Comparison of ENCODE assay signal across 24 mouse cellular contexts in the genomic region with DNA sequence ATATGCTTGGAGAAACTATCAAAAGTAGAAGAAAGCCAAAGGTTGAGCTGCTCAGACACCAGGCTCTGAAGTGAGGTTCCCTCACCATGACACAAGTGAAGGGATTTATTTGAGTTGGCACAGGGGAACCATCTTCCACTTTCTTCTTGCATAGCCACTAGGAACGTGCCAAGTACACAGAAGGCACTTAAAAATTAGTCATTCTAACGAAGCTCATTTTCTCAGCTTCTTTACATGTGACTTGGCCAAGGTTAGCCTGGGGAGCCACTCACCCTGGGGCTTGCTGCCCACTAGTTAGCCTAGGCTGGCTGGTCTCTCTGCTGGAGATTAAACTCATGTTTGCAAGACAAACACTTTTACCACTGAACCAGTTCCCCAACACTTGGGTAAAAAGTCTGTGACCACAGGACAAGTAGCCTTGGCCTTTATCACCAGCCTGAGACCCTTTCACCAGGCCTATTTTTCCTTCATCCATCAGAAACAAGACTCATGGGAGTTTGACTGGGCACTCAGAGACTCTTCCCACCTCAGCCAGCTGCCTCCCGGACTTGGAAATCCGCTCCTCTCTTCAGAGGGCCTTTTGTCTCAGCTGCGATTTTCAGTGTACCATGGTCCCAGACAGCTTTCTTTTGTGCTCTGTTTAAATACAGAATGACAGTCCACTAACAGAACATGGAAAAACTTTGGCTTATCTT. TPM values are rescaled to one million over a fixed set of nuclear protein-coding genes. Genes with fewer than 3 reads are reported as not detected.
DNase-seq lines count a peak whose midpoint lies in the region; ATAC-seq and TF ChIP-seq lines count a peak whose summit lies in the region.
"Had no signal": no experiment of that assay in that cellular context is flagged by ENCODE, and none has a peak within 500 bp of the region (broad histone marks: within the 10 kb centered on the region; RNA-seq: fewer than 3 reads in every experiment).

No protein-coding gene starts in this region.

- no peaks in the 10 kb centered on the region for H3K36me3 ChIP-seq in hindbrain, embryonic 12.5 days
- no peaks in the 10 kb centered on the region for H3K36me3 ChIP-seq in lung, postnatal 0 days (ENCODE audit: insufficient read depth, low read length)
- no peaks in the 10 kb centered on the region for H3K36me3 ChIP-seq in midbrain, embryonic 14.5 days (ENCODE audit: control insufficient read depth, insufficient read depth, low read length)
- H3K36me3 ChIP-seq: embryonic facial prominence, embryonic 15.5 days; forebrain, embryonic 10.5 days had no signal

- no peaks in the 10 kb centered on the region for H3K9me3 ChIP-seq in hindbrain, embryonic 12.5 days (replicated peaks)
- H3K9me3 ChIP-seq in lung, postnatal 0 days (ENCODE audit: low read length) = no peaks in the 10 kb centered on the region
- no peaks in the 10 kb centered on the region for H3K9me3 ChIP-seq in midbrain, embryonic 14.5 days (ENCODE audit: control insufficient read depth, low read length)
- H3K9me3 ChIP-seq: embryonic facial prominence, embryonic 15.5 days; forebrain, embryonic 10.5 days had no signal

- ATAC-seq in hindbrain, embryonic 12.5 days (ENCODE audit: low FRiP score) = peak; percentile 46; the same call in 1 of the 2 replicates
- peak; percentile 47 for ATAC-seq in lung, postnatal 0 days
- ATAC-seq in midbrain, embryonic 14.5 days (ENCODE audit: low FRiP score, low TSS enrichment) = no peak
- ATAC-seq: liver, postnatal 0 days had no signal

- DNase-seq in lung, adult 18-20 months = peak; percentile 25 to 52
- DNase-seq in lung, postnatal 14 days = no peak
- peak; percentile 54 for DNase-seq in lung, postnatal 0 days (ENCODE audit: low spot score)
- peak; percentile 32 for DNase-seq in midbrain, embryonic 14.5 days
- DNase-seq in frontal cortex, postnatal 14 days (ENCODE audit: low spot score in 2 of 2) = no peak
- no peak for DNase-seq in testis, postnatal 14 days (ENCODE audit: low spot score)
- DNase-seq in layer of hippocampus, adult 8-10 months (ENCODE audit: low spot score in 2 of 2) = no peak
- DNase-seq: adrenal gland, postnatal 36 days; cerebellum, adult 18-20 months; cerebellum, postnatal 25 days; gastrocnemius, postnatal 10 days; kidney, adult 11 months; kidney, postnatal 10 days; left cerebral cortex, postnatal 4 days; liver, postnatal 0 days; retina, postnatal 1 day; thymus, postnatal 25 days had no signal

- TF ChIP-seq EP300 in lung, postnatal 0 days (IDR thresholded peaks at IDR 0.05) = no peak

- no peaks in the 10 kb centered on the region for H3K27me3 ChIP-seq in hindbrain, embryonic 12.5 days
- H3K27me3 ChIP-seq in lung, postnatal 0 days (replicated peaks; ENCODE audit: insufficient read depth, low read length) = no peaks in the 10 kb centered on the region
- H3K27me3 ChIP-seq in midbrain, embryonic 14.5 days (ENCODE audit: control insufficient read depth, insufficient read depth, low read length) = no peaks in the 10 kb centered on the region
- H3K27me3 ChIP-seq: CH12.LX; embryonic facial prominence, embryonic 15.5 days had no signal

- 53% methylated on average over 5 of the region's 5 CpGs for WGBS in hindbrain, embryonic 12.5 days
- WGBS in lung, postnatal 0 days = 61% methylated on average over 5 of the region's 5 CpGs
- 40% methylated on average over 5 of the region's 5 CpGs for whole genome bisulfite sequencing in midbrain, embryonic 14.5 days

- no peak overlapping the region for H3K4me2 ChIP-seq in hindbrain, embryonic 12.5 days (replicated peaks)
- H3K4me2 ChIP-seq in lung, postnatal 0 days (replicated peaks; ENCODE audit: low read depth, low read length) = no peak overlapping the region
- H3K4me2 ChIP-seq in midbrain, embryonic 14.5 days (ENCODE audit: low read length) = no peak overlapping the region
- H3K4me2 ChIP-seq: embryonic facial prominence, embryonic 15.5 days had no signal

- H3K9ac ChIP-seq in hindbrain, embryonic 12.5 days = no peak overlapping the region
- H3K9ac ChIP-seq in lung, postnatal 0 days (replicated peaks; ENCODE audit: low read depth) = no peak overlapping the region
- no peak overlapping the region for H3K9ac ChIP-seq in midbrain, embryonic 14.5 days (replicated peaks; ENCODE audit: low read length)
- H3K9ac ChIP-seq: embryonic facial prominence, embryonic 15.5 days; liver, postnatal 0 days had no signal

- peaks cover 3% of the 10 kb centered on the region; the same call in 1 of the 2 replicates for H3K4me1 ChIP-seq in hindbrain, embryonic 12.5 days
- no peaks in the 10 kb centered on the region for H3K4me1 ChIP-seq in lung, postnatal 0 days (ENCODE audit: insufficient read depth, low read depth, low read length)
- H3K4me1 ChIP-seq in midbrain, embryonic 14.5 days (ENCODE audit: control insufficient read depth, insufficient read depth, low read length) = no peaks in the 10 kb centered on the region
- H3K4me1 ChIP-seq: embryonic facial prominence, embryonic 15.5 days had no signal

- peak overlapping the region; percentile 56 for H3K27ac ChIP-seq in hindbrain, embryonic 12.5 days
- H3K27ac ChIP-seq in lung, postnatal 0 days (ENCODE audit: low read length) = no peak overlapping the region
- H3K27ac ChIP-seq in midbrain, embryonic 14.5 days (replicated peaks; ENCODE audit: low read depth, low read length) = no peak overlapping the region; the same call in 1 of the 2 replicates
- H3K27ac ChIP-seq: embryonic facial prominence, embryonic 15.5 days; forebrain, embryonic 10.5 days had no signal

- no peak overlapping the region for H3K4me3 ChIP-seq in hindbrain, embryonic 12.5 days
- no peak overlapping the region for H3K4me3 ChIP-seq in lung, postnatal 0 days (ENCODE audit: low read depth, low read length)
- no peak overlapping the region for H3K4me3 ChIP-seq in midbrain, embryonic 14.5 days (replicated peaks; ENCODE audit: low read depth, low read length)
- H3K4me3 ChIP-seq: embryonic facial prominence, embryonic 15.5 days; forebrain, embryonic 10.5 days; myocyte had no signal

- no peak for TF ChIP-seq CTCF in lung, postnatal 0 days (IDR thresholded peaks at IDR 0.05)

RNA-seq across cellular contexts. Expression of a gene that starts 12.7 kb away (rescaled TPM):
- 2.6 and 3.2 TPM in 2 replicates for polyA plus RNA-seq in hindbrain, embryonic 12.5 days (2016; fragmentation: Nextera tagmentation; extraction: Ambion mirVana)
- polyA plus RNA-seq in lung, postnatal 0 days (2015; fragmentation: Nextera tagmentation; extraction: Ambion mirVana) = 1.1 and 2.4 TPM in 2 replicates
- 1.9 and 2.9 TPM in 2 replicates for polyA plus RNA-seq in midbrain, embryonic 14.5 days (2014; fragmentation: Nextera tagmentation; extraction: Ambion mirVana)
- 1 to 10 TPM in 1 of 4 experiments, under 1 TPM in 3; 0.45 to 1.0 (median 0.66) TPM for total RNA-seq in layer of hippocampus, adult 8-10 months (2022)
- total RNA-seq: hematopoietic stem cell, adult 5-6 weeks; MEL had no signal

Comparison
In these comparisons a context has a peak if more than half of its experiments do, and no peak if none do; other contexts are left out.
1. DNase-seq: peak in lung, adult 18-20 months (2 of 2), lung, postnatal 0 days (single experiment) and midbrain, embryonic 14.5 days (single experiment); none in lung, postnatal 14 days (single experiment), frontal cortex, postnatal 14 days (0 of 2), testis, postnatal 14 days (single experiment) and layer of hippocampus, adult 8-10 months (0 of 2).